Mouse (Mus musculus) heart, postnatal 10 days (tissue): Measurements from ENCODE around the gene Ccr6. TPM values are rescaled to one million over a fixed set of nuclear protein-coding genes. Genes with fewer than 3 reads are reported as not detected.
"Not testable (repeated sequence)": the region's sequence is repeated elsewhere in the genome, so short reads cannot be mapped to it uniquely, and the experiment has no call there.

Experiments used
- DNase-seq, 2 experiments: peaks; one replicate each; pipeline ENCODE4 v3.0.0; 2021
- intact Hi-C: fragments of 180-260 bp; cut with DNase I; formaldehyde crosslinking; loops from one replicate; pipeline ENCODE4 v1.15.1; 2025
- total RNA-seq, 2 experiments: library from RNA; stranded (reverse); gene quantifications; 2 replicates each; pipeline ENCODE4 v1.2.3; 2021

Ccr6 gene
- total RNA-seq: not detected

DNA sequence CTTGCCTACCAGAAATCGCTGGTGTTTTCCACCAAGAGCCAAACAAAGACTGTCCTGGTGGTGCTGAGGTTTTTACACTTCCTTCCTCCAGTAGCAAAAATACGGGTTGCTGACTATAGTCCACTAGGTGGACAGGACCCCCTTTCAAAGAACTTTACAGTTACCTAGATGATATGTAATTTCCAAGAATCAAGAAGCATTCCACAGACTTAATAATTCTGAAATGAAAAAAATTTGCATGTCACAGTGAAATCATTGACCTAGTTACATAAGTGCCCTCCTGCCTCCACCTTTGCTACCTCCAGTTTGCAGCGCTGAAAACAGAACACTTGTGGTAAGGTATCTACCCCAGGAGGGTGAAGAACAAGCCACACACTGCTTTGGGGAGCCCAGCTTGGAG lies at the start of gene Ccr6:
Gene Ccr6, plus strand, starts transcription at position 301 of the 400 bp plus-strand sequence.
- intact Hi-C loops: no loop called here
- DNase-seq: no peak

DNA sequence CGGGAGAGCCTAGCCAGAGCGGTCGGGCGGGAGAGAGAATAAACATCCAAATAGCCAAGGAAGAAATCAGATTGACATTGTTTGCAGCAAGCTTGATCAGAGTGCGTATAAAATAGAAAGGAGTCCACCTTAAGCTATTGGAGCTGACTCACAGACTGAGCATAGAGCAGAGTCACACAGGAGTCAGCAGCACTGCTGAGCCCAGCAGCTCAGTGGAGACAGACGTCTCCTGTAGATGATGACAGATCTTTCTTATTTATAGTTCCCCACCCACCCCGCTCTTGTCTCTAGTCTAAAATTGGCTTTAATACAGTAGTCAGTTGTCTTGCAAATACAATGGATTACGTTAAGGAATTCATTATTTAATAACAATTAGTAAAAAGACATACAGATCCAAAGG lies 42.2 kb upstream of the Ccr6 start:
- intact Hi-C loops: no loop called here
- no peak for DNase-seq

DNA sequence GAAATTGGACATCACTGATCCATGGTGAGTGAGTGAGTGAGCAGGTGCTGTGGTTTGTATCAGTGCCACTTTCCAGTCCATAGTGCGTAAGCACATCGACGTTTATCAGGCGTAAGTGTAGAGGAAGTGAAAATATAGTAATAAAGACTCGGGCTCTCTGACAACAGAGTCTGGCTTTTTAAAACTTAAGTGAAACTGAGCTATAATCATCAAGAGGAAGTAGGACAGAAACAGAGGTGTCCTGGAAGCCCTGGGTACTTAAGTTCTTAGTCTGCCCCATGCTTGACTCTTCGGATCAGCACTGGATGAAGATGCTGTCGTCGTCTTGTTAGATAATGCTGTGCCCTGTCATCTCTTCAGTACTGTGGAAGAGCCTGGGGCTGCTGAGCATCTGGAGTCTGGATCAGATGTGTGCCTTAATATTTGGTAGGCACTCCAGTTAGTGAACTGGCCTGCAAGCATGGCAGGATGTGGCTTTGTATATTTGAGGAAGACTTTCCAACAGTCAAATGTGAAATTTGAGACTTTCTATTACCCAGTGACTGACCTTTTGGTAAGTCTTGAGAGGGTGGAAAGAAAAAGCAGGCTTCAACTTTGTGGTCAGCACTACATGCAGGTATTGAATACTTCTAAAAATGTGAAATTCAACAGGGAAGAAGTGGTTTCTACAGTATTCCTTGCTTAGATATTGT lies 40.0 kb upstream of the Ccr6 start:
- DNase-seq: no peak
- intact Hi-C loops: no loop called here

DNA sequence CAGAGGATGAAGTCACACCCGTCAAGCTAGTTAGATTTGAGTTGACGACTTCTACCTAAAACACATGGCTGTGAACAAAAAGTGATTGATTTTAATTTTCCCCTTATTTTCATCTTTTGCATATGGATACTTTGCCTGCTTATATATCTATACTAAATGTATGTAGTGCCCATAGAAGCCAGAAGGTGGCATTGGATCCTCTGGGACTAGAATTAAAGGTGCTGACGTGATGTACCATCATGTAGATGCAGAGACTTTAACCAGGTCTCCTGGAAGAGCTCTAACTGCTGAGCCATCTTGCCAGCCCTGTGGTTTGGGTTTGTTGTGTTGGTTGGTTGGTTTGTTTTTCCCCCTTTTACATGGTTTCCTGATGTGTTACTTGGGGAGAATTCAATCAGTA lies 38.2 kb upstream of the Ccr6 start:
- no peak for DNase-seq
- intact Hi-C loops: no loop called here

DNA sequence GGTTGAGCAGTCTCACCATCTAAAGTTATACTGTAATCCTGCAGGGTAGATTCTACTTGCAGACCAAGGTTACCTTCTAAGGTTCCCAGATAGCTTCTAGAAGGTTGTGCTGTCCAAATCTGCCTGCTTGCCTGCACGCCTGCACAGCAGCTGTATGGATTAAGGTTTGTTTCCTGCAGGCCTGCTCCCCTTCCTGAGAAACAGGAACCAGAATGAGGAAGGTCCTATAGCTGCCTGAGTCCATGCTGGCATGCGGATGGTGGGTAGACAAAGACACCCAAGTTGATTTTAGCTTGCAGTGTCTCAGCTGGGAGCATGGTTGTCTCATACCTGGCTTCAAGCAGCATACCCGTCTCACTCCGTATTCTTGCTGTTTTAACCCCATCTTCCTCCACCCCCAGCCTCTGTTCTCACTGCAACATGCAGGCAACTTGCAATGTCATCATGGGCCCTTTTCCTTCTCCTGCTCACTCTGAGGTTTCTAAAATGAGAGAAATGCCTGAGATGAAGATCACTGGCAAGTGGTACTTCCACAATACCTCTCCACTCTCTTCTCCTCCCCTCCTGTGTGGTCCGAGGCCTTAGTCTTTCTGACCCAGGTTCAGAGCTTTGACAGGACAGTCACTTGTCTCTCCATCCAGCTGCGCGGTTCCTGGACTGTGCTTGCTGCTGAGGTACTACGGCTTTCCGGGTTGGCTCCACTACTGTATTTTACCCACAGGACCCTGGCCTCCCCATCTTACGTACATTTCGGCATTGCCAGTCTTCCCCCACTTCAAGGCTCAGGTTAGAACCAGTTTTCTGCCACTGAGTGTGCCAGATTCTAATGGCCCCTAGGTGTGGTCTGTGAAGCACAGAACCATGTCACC lies 36.5 kb upstream of the Ccr6 start:
- peak in 1 of 2 experiments; percentile 13 for DNase-seq
- intact Hi-C loops: no loop called here

DNA sequence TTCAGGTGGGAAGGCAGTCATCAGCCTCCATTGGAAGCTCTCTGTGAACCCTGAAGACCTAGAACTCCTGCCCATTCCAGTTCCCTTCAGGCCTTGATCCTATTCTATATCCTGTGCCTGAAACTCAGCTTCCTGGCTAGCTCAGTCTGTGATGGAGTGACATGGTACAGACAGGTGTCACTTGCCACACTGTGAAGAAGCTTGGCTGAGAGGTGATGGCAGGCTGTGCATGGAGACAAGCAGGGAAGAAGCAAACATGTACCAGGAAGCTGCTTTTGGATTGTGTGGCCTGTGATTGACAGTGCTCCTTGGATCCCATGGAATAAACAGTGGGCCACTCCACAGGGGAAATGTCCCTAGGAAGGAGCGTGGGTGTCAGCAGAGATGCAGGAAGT lies 35.9 kb upstream of the Ccr6 start:
- intact Hi-C loops: no loop called here
- no peak for DNase-seq

DNA sequence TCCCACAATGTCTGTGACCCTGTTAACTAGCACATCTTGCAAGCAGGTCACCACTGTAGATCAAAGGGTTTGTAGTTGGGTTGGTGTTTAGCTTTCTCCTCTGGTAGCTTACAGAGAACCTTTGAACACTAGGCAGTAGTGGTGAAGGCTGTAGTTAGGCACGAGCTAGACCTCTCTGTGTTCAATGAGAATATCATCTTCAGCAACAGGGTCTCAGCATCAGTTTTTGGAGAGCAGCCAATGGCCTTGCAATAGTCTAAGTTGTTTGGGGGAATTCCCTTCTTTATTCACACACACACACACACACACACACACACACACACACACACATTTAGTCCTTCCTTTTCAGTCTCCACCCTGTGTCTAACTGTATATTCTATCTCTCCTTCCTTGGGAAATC lies 32.4 kb upstream of the Ccr6 start:
- intact Hi-C loops: no loop called here
- no peak for DNase-seq

DNA sequence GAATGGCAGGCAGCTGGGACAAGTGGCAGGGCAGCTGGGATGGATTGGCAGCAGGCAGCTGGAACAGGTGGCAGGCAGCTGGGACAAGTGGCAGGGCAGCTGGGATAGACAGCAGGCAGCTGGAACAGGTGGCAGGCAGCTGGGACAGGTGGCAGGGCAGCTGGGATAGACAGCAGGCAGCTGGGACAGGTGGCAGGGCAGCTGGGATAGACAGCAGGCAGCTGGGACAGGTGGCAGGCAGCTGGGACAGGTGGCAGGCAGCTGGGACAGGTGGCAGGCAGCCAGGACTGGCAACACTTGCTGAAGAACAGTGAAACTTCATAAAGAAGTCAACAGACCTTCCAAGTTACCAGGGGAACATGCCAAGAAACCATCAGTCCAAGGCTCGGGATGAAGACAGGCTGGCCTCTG lies 30.6 kb upstream of the Ccr6 start:
- intact Hi-C loops: not testable (repeated sequence)

DNA sequence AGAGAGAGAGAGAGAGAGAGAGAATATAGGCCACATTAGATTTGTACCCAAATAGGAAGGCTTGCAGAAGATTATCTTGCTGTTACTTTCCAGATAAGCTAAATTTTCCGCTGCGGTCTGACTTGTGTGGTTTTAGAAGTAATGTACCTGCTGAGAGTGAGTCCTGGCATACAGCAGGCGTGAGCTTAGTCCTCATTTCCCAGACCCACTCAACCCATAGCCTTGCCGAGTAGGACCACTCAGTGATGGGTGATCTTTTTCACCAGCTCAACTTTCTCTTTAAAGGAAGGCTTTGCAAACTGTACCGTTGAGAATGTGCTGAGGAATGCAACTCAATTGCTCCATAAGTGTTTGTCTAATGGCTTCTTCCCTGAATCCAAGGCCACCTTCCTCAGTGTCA lies 29.2 kb upstream of the Ccr6 start:
- intact Hi-C loops: no loop called here
- no peak for DNase-seq

More for the DNA sequence above, 30.6 kb upstream of the Ccr6 start:
- not testable (repeated sequence) for DNase-seq

DNA sequence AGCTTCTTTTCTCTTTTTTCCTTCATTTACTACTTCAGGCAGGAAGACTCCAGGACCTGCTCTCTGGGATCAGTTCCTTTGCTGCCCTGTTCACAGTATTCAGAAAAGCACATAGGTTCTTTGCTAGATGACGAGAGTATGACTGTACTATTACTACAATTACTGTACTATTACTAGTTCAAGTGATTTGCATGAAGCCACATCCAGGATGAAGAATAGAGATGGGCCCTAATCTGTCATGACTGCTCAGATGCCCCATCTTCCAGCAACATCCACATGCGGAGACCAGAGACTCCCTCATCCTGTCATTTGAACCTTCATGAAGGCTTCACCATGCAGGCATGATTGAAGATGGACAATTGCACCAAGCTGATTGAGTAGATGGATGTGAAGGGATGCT lies 26.1 kb upstream of the Ccr6 start:
- no peak for DNase-seq
- intact Hi-C loops: no loop called here

DNA sequence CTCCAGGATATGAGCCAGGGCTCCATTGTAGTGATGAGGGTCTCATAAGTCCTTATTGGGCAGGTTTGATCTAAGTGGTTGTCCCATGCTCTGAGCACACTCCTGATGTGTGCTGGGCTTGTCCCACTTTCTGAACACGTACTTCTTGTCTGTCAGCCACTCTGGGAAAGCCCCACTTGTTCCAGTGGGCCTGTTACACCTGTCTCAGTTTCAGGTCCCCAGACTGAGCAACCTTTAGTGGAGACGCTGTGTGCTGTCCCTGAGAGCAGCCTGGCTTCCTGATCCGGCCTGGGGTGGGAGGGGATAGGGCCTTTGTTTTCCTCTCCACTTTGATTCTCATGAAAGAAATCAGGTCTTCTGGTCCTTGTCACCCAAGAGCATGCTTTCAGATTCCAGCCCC lies 25.7 kb upstream of the Ccr6 start:
- intact Hi-C loops: no loop called here

DNA sequence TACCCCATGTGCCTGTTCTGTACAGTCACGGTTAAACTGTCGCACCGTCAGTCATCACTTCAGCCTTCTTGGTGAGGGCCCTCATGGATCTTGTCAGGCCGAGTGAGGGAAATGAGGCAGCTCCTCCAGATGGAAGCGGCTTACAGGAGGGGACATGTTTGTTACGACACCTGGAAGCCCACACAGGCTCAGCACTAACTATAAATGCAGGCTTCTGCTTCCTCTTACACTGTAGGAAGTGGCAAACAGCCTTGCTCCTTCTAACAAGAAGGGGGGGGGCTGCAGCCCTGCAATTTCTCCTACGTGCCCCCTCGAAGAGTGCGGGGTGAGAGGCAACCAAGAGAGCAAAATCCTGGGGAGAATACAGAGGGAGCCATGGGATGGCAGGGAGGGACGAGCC lies 25.2 kb upstream of the Ccr6 start:
- intact Hi-C loops: no loop called here
- no peak for DNase-seq

More for the DNA sequence above, 25.7 kb upstream of the Ccr6 start:
- no peak for DNase-seq

DNA sequence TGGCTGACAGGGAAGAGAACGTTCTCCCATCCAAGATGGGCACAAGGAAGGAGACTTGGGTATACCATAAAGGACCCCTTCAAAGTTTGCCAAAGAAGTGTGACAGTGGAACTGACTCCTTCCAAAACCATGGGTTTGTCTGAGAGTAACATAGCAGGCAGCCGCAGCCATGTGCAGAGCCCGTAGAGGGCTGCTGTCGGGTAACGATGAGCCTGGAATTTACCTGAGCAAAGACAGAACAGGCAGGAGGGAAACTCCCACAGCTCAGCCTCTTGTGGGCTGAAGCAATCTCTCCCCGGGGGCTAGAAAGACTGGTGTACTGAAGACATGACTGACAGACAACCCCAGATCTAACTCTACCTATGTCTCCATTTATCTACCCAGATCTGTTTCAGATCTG lies 24.4 kb upstream of the Ccr6 start:
- intact Hi-C loops: no loop called here
- no peak for DNase-seq

DNA sequence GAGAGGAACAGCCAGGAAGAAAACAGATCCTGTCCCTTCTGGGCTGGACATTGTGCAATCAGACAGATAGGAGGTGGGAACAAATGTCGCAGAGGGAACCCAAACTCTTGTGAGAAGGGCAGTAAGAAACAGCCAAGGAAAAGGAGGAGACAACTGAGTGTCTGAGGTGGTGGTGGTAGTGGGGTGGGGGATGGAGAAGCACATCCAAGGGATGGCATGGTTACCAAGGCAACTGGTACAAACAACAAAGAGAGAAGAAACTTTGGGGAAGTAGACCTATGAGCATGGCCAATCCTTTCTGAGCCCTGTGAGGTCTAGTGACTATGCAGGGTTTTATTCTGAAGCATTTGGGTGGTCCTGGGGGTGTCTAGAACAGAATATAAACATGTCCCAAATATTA lies 21.5 kb upstream of the Ccr6 start:
- DNase-seq: no peak
- intact Hi-C loops: no loop called here

DNA sequence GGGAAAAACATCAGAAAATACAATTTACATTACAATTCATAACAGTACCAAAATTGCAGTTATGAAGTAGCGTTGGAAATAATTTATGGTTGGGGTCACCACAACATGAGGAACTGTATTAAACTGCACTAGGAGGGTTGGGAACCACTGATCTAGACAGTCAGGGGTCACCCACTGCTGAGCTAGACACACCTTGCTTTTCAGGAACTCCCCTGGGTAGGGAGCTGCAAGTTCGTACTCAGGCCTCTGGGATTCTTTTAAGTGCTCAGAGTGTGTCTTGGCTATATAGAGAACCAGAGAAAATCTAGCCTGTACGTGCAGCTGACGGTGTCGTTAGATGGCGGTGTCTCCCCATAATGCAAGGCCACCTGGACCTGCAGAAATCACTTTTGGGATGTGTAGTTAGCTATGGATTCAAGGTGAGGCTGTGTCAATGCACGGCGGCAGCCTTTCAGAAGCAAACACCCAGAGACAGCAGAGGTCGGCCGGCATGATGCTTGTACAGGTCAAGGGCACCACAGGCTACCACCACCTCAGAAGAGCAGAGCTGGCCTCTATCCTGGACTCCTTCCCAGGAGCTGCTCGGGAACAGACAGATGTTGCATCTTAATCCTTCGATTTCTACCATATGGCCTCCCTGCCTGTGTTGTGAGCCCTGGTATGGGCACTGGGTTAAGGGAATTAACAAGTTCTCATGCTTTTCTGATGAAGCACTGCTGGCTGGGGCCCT lies 20.7 kb upstream of the Ccr6 start:
- intact Hi-C loops: no loop called here
- DNase-seq: no peak

DNA sequence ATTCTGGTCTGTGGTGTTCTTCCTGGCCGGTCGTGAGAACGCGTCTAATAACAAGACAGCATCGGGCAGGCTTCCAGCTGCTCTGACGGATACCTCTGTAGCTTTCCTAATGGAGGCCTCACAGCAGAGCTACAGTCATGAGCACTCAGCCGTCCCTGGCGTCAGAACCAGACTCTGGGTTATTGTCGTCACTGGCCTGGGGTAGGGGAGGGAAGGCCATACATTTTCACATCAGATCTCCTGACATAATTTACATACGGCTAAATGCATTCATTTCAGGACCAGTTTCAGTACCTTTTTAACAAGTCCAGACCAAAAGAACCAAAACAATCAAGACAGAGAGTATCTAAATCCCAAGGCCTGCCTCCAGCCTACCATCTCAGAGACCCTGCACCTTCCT lies 12.6 kb upstream of the Ccr6 start:
- intact Hi-C loops: no loop called here
- DNase-seq: no peak

DNA sequence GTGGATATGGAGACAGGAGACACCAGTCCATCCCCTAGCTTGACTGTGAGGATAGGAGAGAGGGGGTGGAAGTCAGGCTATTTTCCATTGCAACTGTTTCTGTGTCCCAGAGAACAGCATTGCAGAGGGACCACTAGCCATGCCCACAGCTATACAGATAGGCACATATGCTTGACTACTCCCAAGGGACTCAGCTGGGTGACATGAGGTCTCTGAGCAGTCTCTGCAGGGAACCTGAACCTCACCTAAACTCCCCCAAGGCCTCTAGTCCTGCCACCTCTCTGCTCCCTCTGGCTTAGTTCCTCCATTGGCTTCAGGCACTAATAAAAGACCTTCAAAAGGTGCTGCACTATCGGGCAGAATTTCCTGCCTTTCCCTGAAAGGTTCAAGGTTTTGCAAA lies 11.8 kb upstream of the Ccr6 start:
- intact Hi-C loops: no loop called here
- DNase-seq: no peak

DNA sequence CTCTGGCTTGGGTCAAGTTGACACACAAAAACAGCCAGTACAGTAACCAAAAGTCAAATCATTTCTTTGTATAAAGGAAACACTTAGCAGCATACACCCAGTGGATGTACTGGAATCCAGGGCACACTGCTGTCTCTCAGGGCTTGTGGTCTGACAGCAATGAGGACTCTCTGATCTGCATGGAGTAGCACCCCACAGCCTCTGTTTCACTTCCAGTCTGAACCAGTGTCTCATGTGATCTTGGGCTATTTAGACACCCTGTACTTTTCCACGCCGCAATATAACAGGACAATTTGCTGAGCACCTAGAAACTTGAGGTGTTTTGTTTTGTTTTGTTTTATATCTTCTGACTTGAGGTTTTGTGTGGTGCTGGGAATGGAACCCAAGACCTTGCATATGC lies 10.7 kb upstream of the Ccr6 start:
- intact Hi-C loops: no loop called here
- no peak for DNase-seq

DNA sequence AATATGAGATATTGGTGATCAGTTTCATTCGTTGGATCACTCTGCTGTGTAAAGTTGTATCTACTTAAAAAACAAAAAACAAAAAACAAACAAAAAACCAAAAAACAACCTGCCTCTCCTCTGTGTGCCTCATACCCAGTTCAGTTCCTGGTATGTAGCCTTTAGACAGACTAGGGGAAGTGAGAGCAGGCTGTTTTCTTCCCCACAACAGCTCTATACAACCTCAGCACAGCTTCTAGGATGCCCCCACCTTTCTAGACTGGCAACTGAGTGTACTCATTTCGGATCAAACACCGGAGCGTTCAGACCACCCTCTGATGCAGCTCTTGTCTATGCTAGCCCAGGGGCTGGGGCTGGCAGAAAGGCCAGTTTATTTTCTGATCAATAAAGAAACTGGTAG lies 10.1 kb upstream of the Ccr6 start:
- intact Hi-C loops: no loop called here
- no peak for DNase-seq

DNA sequence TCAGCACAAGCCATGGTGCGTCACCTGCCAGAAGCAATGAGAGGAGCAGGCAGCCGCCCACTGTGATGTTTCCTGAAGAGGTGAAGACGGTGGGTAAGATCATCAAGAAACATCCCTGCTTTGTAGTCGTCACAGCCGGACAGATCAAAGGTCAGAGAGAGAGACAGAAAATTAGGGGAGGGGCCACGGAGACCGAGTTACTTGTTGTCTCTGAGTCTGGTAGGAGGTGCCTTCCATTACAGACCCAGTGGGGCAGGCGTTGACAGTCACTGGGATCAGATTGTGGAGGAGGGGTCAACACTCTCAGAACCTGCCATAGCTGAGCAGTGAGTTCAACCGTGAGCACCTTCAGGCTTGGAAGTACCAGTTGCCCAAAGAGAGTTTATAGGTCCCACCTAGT lies 7.2 kb upstream of the Ccr6 start:
- intact Hi-C loops: no loop called here
- DNase-seq: no peak

DNA sequence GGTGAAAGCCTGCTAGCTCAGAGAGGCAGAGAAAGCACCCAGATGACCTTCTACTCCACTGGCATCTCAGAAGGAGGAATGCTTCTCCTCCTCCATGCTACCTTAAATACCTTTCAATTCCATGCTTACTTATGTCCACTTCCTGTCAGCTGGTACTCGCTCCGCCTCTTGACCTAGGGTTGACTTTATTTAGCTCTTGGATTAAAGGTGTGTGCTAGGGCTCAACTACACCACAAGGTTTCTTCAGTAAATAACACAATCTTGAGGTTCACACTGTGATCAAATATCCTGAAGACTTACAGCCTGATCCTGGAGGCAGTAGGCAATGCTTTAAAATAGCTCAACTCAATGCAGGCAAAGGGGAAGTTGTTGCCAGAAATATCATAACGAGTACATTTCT lies 6.2 kb upstream of the Ccr6 start:
- no peak for DNase-seq
- intact Hi-C loops: no loop called here

DNA sequence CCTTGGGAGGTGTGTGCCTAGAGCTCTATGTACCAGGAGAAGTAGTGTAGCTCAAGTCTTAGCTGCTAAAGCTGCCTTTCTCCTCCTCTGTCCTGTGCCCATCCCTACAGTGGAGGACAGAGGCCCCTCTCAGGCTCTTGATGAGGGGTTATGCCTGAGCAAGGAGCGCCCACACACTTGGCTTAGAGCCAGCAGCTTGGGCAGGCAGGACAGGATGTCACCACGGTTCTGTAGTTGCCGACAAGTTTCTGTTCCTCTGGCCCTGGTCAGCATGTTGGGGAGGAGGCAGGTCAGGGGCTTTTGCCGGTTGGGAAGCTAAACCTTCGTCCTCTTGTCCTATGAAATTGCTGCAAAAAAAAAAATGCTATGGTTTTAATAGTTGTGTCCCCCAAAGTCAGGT lies 3.8 kb upstream of the Ccr6 start:
- intact Hi-C loops: no loop called here
- peak; percentile 18 to 26 for DNase-seq
